In the genomic region with DNA sequence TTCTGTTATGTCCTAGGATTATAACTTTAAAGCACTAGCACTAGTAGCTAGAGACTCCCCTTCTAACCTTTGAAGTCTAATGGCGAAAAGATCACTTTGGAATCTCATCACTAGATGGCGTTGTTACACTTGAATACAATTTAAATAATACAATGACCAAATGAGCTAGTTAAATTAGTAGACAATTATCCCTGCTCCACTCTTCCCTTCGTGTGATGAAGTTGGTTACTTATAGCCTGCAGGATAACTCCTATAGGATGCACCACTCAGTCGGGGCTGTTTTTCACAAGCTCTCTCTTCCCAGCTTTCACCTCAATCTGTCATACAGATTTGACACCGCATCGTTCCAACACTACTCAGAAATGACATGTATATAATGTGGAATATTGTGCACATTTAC, we compare ENCODE assay signal across 9 mouse cellular contexts.
DNase-seq lines count a peak whose midpoint lies in the region; ATAC-seq and TF ChIP-seq lines count a peak whose summit lies in the region.
"Had no signal": no experiment of that assay in that cellular context is flagged by ENCODE, and none has a peak within 500 bp of the region (broad histone marks: within the 10 kb centered on the region; RNA-seq: fewer than 3 reads in every experiment).

No protein-coding gene starts in this region.

- no peak overlapping the region for H3K9ac ChIP-seq in MEL (ENCODE audit: control insufficient read depth, low read depth, low read length, poor library complexity, severe bottlenecking)
- H3K9ac ChIP-seq in hindbrain, embryonic 16.5 days (ENCODE audit: low read depth, low read length), result no peak overlapping the region
- H3K9ac ChIP-seq: limb, embryonic 15.5 days had no signal

- no peaks in the 10 kb centered on the region for H3K27me3 ChIP-seq in MEL (ENCODE audit: control insufficient read depth in 1 of 2, insufficient read depth in 2 of 2, low read length in 2 of 2)
- H3K27me3 ChIP-seq in hindbrain, embryonic 16.5 days (replicated peaks; ENCODE audit: control insufficient read depth, insufficient read depth, low read length), result no peaks in the 10 kb centered on the region
- H3K27me3 ChIP-seq: limb, embryonic 15.5 days had no signal

- no peak for TF ChIP-seq POLR2A in MEL (IDR thresholded peaks at IDR 0.05; ENCODE audit: control insufficient read depth in 1 of 2, insufficient read depth in 1 of 2, low read depth in 1 of 2, low read length in 2 of 2, poor library complexity in 1 of 2)

- H3K79me2 ChIP-seq in MEL (ENCODE audit: control insufficient read depth, insufficient read depth, low read length, poor library complexity), result no peaks in the 10 kb centered on the region

- H3K9me3 ChIP-seq in MEL (replicated peaks; ENCODE audit: insufficient read depth, low read length), result no peaks in the 10 kb centered on the region
- H3K9me3 ChIP-seq in hindbrain, embryonic 16.5 days (ENCODE audit: control insufficient read depth, low read length), result no peaks in the 10 kb centered on the region
- H3K9me3 ChIP-seq: limb, embryonic 15.5 days had no signal

- H3K4me3 ChIP-seq in MEL (ENCODE audit: control insufficient read depth in 1 of 2, insufficient read depth in 1 of 2, low read depth in 2 of 2, low read length in 2 of 2), result no peak overlapping the region
- no peak overlapping the region for H3K4me3 ChIP-seq in hindbrain, embryonic 16.5 days (ENCODE audit: low read length)
- H3K4me3 ChIP-seq: limb, embryonic 15.5 days had no signal

- H3K27ac ChIP-seq in MEL (ENCODE audit: control insufficient read depth, low read depth, low read length), result no peak overlapping the region
- H3K27ac ChIP-seq in hindbrain, embryonic 16.5 days (ENCODE audit: low read depth, low read length), result no peak overlapping the region
- H3K27ac ChIP-seq: limb, embryonic 15.5 days had no signal

- H3K4me1 ChIP-seq in MEL (ENCODE audit: control insufficient read depth in 1 of 2, insufficient read depth in 2 of 2, low read length in 2 of 2), result no peaks in the 10 kb centered on the region
- no peaks in the 10 kb centered on the region; the same call in 1 of the 2 replicates for H3K4me1 ChIP-seq in hindbrain, embryonic 16.5 days (ENCODE audit: control insufficient read depth, insufficient read depth, low read depth, low read length)
- H3K4me1 ChIP-seq: limb, embryonic 15.5 days had no signal

- intact Hi-C loops in gastrocnemius, postnatal 36 days (cut with DNase I), result loop anchor here (10.0 kb wide), 1 partner anchor 1805 kb away; no protein-coding TSS in a partner anchor

- peak; percentile 5 for DNase-seq in kidney, postnatal 14 days
- DNase-seq in kidney, postnatal 10 days, result no peak
- DNase-seq in MEL (ENCODE audit: low read depth, low spot score), result peak; percentile 69
- DNase-seq in cerebellum, postnatal 10 days, result peak; percentile 48 to 79
- peak; percentile 40 for DNase-seq in retina, postnatal 7 days (ENCODE audit: low read depth, low spot score)
- DNase-seq in gastrocnemius, adult 18-20 months (ENCODE audit: low spot score), result no peak
- no peak for DNase-seq in gastrocnemius, postnatal 36 days

- WGBS in hindbrain, embryonic 16.5 days, result 20% methylated on average over 6 of the region's 6 CpGs

- peak; percentile 89 for TF ChIP-seq RAD21 in MEL (IDR thresholded peaks at IDR 0.05; ENCODE audit: low read depth, low read length)

- peak; percentile 69 for ATAC-seq in hindbrain, embryonic 16.5 days

- TF ChIP-seq EP300 in MEL (IDR thresholded peaks at IDR 0.05; ENCODE audit: low read depth in 1 of 2, low read length in 2 of 2), result no peak

- no peaks in the 10 kb centered on the region for H3K36me3 ChIP-seq in MEL (ENCODE audit: control insufficient read depth in 1 of 2, insufficient read depth in 2 of 2, low read length in 2 of 2)
- no peaks in the 10 kb centered on the region for H3K36me3 ChIP-seq in hindbrain, embryonic 16.5 days (ENCODE audit: control insufficient read depth, insufficient read depth, low read length)
- H3K36me3 ChIP-seq: limb, embryonic 15.5 days had no signal

- peak in 2 of 3 experiments; percentile 31 to 72; a peak in 3 of 6 replicates for TF ChIP-seq CTCF in MEL (IDR thresholded peaks at IDR 0.05 in 2 of 3, conservative IDR thresholded peaks at IDR 0.05 in 1 of 3; ENCODE audit: control insufficient read depth in 1 of 3, insufficient read depth in 1 of 3, low read depth in 2 of 3, low read length in 3 of 3, poor library complexity in 1 of 3, severe bottlenecking in 1 of 3)

- peak overlapping the region; percentile 39 for H3K4me2 ChIP-seq in hindbrain, embryonic 16.5 days (ENCODE audit: low read length)
- H3K4me2 ChIP-seq: limb, embryonic 15.5 days had no signal

TF ChIP-seq in MEL, 35 proteins besides CTCF, POLR2A, EP300 and RAD21:
- TF ChIP-seq SMC3 (IDR thresholded peaks at IDR 0.05; ENCODE audit: low read depth, low read length) (peak; percentile 74), HCFC1 (IDR thresholded peaks at IDR 0.05; ENCODE audit: low read depth, low read length) (no peak), NRF1 (IDR thresholded peaks at IDR 0.05; ENCODE audit: insufficient read depth, low read depth, low read length, poor library complexity, severe bottlenecking) (no peak), ZC3H11A (IDR thresholded peaks at IDR 0.05; ENCODE audit: low read depth, low read length) (peak; percentile 71)
TF ChIP-seq in MEL: peak in this region for 2.

Comparison
In these comparisons a context has a peak if more than half of its experiments do, and no peak if none do; other contexts are left out.
1. DNase-seq: peak in kidney, postnatal 14 days (single experiment), MEL (single experiment), cerebellum, postnatal 10 days (2 of 2) and retina, postnatal 7 days (single experiment); none in kidney, postnatal 10 days (single experiment), gastrocnemius, adult 18-20 months (single experiment) and gastrocnemius, postnatal 36 days (0 of 2).